8 mouse cellular contexts compared by ENCODE assay signal in the genomic region with DNA sequence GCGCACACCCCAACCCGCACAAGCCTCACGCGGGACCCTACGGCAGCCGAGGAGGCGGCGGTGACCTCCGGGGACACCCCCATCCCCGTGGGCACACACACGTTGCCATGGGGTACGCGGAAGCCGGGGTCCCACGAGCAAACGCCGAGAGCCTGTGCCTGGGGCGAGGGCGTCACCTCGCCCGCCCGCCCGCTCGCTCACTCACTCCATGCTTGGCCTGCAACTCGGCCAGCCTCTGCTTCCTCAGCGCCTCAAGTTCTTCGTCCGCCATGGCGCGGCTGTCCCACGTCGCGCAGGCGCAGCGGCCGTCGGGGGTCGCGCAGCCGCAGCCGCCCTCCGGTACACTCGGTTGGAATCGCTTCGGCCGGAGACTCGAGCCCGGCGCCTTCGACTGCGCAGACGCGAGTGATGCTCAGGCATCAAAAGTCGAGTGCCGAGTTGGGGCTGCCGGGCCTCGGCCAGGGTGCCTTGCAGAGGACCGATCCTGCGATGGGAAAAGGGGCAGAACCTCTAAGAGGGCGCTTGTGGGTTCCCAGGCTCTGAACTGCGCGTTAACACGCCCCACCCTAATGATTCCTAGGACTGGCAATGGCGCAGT. TPM values are rescaled to one million over a fixed set of nuclear protein-coding genes. Genes with fewer than 3 reads are reported as not detected.
A peak's percentile ranks its signal among the peaks of the same experiment; 100 is the strongest.
DNase-seq lines count a peak whose midpoint lies in the region; ATAC-seq lines count a peak whose summit lies in the region.

TSS of gene Pdcd5 (minus strand) at position 421 of the 598 bp plus-strand sequence.

- ATAC-seq in hindbrain, embryonic 16.5 days = peak; percentile 95

- peaks cover 29% of the 10 kb centered on the region for H3K36me3 ChIP-seq in hindbrain, embryonic 16.5 days (ENCODE audit: control insufficient read depth, insufficient read depth, low read length)
- peaks cover 10% of the 10 kb centered on the region; the same call in 1 of the 2 replicates for H3K36me3 ChIP-seq in macrophage (ENCODE audit: inconsistent target)

- H3K27ac ChIP-seq in hindbrain, embryonic 16.5 days (ENCODE audit: low read depth, low read length) = peak within 1 kb of the TSS; percentile 81
- no peak within 1 kb of the TSS for H3K27ac ChIP-seq in macrophage

- WGBS in hindbrain, embryonic 16.5 days = under 1% methylated on average over 57 of the region's 64 CpGs
- under 1% methylated on average over 42 of the region's 64 CpGs for WGBS in macrophage (ENCODE audit: missing documents)

- H3K4me2 ChIP-seq in hindbrain, embryonic 16.5 days (ENCODE audit: low read length) = peak within 1 kb of the TSS; percentile 77

- no peaks in the 10 kb centered on the region for H3K27me3 ChIP-seq in hindbrain, embryonic 16.5 days (replicated peaks; ENCODE audit: control insufficient read depth, insufficient read depth, low read length)

- H3K9ac ChIP-seq in hindbrain, embryonic 16.5 days (ENCODE audit: low read depth, low read length) = peak within 1 kb of the TSS; percentile 91

- H3K4me1 ChIP-seq in hindbrain, embryonic 16.5 days (ENCODE audit: control insufficient read depth, insufficient read depth, low read depth, low read length) = peaks cover 9% of the 10 kb centered on the region

- no peaks in the 10 kb centered on the region for H3K9me3 ChIP-seq in hindbrain, embryonic 16.5 days (ENCODE audit: control insufficient read depth, low read length)

- no peaks in the 10 kb centered on the region for H3K79me2 ChIP-seq in macrophage (ENCODE audit: inconsistent target)

- peak within 1 kb of the TSS; percentile 99 for H3K4me3 ChIP-seq in hindbrain, embryonic 16.5 days (ENCODE audit: low read length)
- H3K4me3 ChIP-seq in macrophage (ENCODE audit: inconsistent target) = peak within 1 kb of the TSS; percentile 41

- DNase-seq in WW6 (ENCODE audit: low read depth, low spot score) = peak; percentile 96
- peak; percentile 97 to 99 for DNase-seq in cerebellum, postnatal 4 days (ENCODE audit: low spot score in 2 of 2)
- peak; percentile 98 for DNase-seq in gastrocnemius, adult 18-20 months (ENCODE audit: low spot score)
- peak; percentile 99 to 100 for DNase-seq in left cerebral cortex, adult 18-20 months (ENCODE audit: low spot score in 2 of 2)
- peak; percentile 98 for DNase-seq in right cerebral cortex, adult 18-20 months
- peak; percentile 95 for DNase-seq in urinary bladder, postnatal 10 days (ENCODE audit: low spot score)

RNA-seq across cellular contexts. Expression of gene Pdcd5, which starts in this region (rescaled TPM):
- 100 to 1,000 TPM; 148 to 149 TPM for total RNA-seq in gastrocnemius, adult 18-20 months (2021)
- 244 and 248 TPM in 2 replicates for polyA plus RNA-seq in hindbrain, embryonic 16.5 days (2015; fragmentation: Nextera tagmentation; extraction: Ambion mirVana)
- total RNA-seq in left cerebral cortex, adult 18-20 months (2021) = 10 to 100 TPM; 65.5 to 67.8 TPM
- 10 to 100 TPM in 24 of 26 experiments, 1 to 10 TPM in 2; 3.7 to 67.8 (median 37.7) TPM for total RNA-seq in macrophage (2018; cell fraction: chromatin; rRNA removed)
- 100 to 1,000 TPM in 12 of 26 experiments, 10 to 100 TPM in 14; 66.2 to 137 (median 99.1) TPM for total RNA-seq in macrophage (2018; cell fraction: cytosol; rRNA removed)
- total RNA-seq in macrophage (2018; cell fraction: nucleus; rRNA removed) = 10 to 100 TPM in 24 of 26 experiments, 1 to 10 TPM in 2; 3.4 to 57.5 (median 30.3) TPM
- polyA plus RNA-seq in macrophage (2018) = 78.5 to 143 TPM (median 121 TPM) in 3 replicates
